Mouse (Mus musculus) T-cell, adult 66 days (primary cell): ENCODE measurements around the gene Med21. TPM values are rescaled to one million over a fixed set of nuclear protein-coding genes. Genes with fewer than 3 reads are reported as not detected.

Source experiments
- total RNA-seq, 2 experiments: library from RNA; stranded (reverse); gene quantifications; 3 replicates in 1 of 2; 4 replicates in 1 of 2; pipeline ENCODE4 v1.2.4; 2023

Med21 gene
- total RNA-seq = 10 to 100 TPM; 34.8 to 46.2 TPM

DNA sequence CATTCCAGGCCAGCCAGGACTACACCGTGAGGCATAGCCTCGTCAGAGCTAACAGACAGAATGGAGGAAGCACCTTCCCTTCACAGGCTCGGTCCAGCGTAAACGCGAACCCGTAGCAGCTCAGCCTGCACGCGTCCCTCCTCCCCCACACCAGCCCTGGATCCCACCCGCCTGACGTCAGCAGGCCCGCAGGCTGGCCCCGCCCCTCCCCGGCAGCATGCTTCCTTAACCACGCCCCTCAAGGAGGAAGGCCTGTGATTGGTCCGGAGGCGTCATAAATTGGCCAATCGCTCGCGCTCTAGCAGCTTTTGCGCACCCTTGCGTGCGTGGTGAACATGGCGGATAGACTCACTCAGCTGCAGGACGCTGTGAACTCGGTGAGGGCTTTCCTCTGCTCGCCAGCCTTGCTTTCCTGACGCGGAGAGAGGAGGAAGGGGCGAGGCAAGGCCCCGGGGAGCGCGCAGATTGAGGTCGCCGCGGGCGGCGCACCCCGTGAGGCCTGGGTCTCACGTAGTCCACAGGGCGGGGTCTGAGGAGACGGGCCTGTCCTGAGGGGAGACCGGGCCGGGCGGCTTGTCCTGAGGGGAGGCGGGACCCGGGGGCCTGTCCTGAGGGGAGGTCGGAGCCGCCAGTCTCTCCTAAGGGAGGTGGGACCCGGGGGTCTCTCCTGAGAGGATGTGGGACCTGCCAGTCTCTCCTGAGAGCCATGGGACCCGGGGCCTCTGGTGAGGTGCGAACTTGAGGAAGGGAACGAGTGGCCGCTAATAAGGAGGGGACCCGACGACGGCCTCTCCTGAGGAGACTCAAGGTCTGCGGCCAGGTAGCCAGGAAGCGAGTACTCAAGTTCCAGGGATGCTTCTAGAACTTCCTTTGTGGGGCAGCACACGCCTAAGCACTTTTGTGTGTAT, at the start of gene Med21, which contains the start of gene Tm7sf3:
Med21 (plus strand) TSS at position 272 of the 908 bp plus-strand sequence.
Tm7sf3 (minus strand) TSS at position 549 of the 908 bp plus-strand sequence.

Other genes starting within 250 kb of the Med21 start
- 100 to 1,000 TPM; 206 to 209 TPM for gene Itpr2, start 140.3 kb upstream of the Med21 start, total RNA-seq
- gene Fgfr1op2, start 65.3 kb upstream of the Med21 start, total RNA-seq = 10 to 100 TPM; 91.3 to 98.8 TPM
- gene Ints13, start 64.7 kb upstream of the Med21 start, total RNA-seq = 10 to 100 TPM; 65.7 to 78.3 TPM
- 1 to 10 TPM; 7.0 to 8.9 TPM for gene Tm7sf3, start 277 bp downstream of the Med21 start, total RNA-seq
- 10 to 100 TPM; 14.8 to 18.2 TPM for gene Stk38l, start 82.4 kb downstream of the Med21 start, total RNA-seq
- 1 to 10 TPM in 1 of 2 experiments, under 1 TPM in 1; 0.39 to 1.3 TPM for gene Arntl2, start 153.5 kb downstream of the Med21 start, total RNA-seq
- not detected for gene Smco2, start 207.6 kb downstream of the Med21 start, total RNA-seq
- 10 to 100 TPM; 10.5 to 10.9 TPM for gene Ppfibp1, start 245.9 kb downstream of the Med21 start, total RNA-seq